Mouse (Mus musculus) large intestine, adult 2 months (tissue): ENCODE measurements around the gene Ctxn1. TPM values are rescaled to one million over a fixed set of nuclear protein-coding genes. Genes with fewer than 3 reads are reported as not detected.
A peak's percentile ranks its signal among the peaks of the same experiment; 100 is the strongest.

Experiments
- DNase-seq: peaks from one replicate; pipeline ENCODE4 v3.0.0-alpha.2; 2012; ENCODE audit warnings: low read depth, low spot score
- WGBS: fragments of 180-500 bp; shearing (Covaris S2); methylation state at CpG from one replicate; pipeline ENCODE4 v1.1.7; 2018; 5-methylcytosine and 5-hydroxymethylcytosine counted together
- polyA plus RNA-seq: library from polyadenylated mRNA; depleted of rRNA; stranded (reverse); fragments of >200 nt; gene quantifications from 2 replicates; pipeline ENCODE4 v1.2.3, GENCODE M21; 2012

Gene Ctxn1
- polyA plus RNA-seq, 1 experiment: 24.6 TPM

- 23% methylated on average over 8 of the region's 8 CpGs for WGBS
- DNase-seq: no peak
Observed at GRCm38 (mm10) chr8:4252116-4252760, 6.8 kb downstream of the Ctxn1 start.

GRCm38 (mm10) chr8:4250306-4250970 is 8.6 kb downstream of the Ctxn1 start:
- WGBS: 48% methylated on average over 26 of the region's 26 CpGs
- DNase-seq: no peak

- DNase-seq: no peak
- 56% methylated on average over 29 of the region's 29 CpGs for WGBS
Observed at GRCm38 (mm10) chr8:4249213-4249612, 9.9 kb downstream of the Ctxn1 start.

- WGBS: 82% methylated on average over 15 of the region's 15 CpGs
- no peak for DNase-seq
Observed at GRCm38 (mm10) chr8:4247951-4248540, 11.0 kb downstream of the Ctxn1 start, which contains the start of gene Tgfbr3l. Gene Tgfbr3l (plus strand): TSS chr8:4248214.

DNA sequence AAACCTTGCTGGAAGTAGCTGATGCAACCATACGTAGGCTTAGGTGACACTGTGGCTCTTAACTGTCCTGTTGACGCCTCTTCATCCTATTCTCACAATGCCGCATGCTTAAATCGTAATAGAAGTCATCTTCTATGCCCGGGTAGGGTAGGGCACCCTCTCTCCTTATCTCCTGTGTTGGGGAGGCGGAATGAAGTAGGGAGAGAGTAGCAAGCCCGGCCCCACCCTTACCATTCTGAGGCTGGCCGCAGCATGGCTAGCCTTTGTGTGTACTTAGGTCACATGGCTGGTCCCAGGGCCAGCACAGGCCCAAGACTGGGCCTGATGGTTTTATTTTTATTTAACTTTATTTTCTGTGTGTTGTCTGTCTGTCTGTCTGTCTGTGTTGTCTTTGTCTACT is 11.8 kb downstream of the Ctxn1 start:
- WGBS: 74% methylated on average over 8 of the region's 8 CpGs
- DNase-seq: no peak

DNA sequence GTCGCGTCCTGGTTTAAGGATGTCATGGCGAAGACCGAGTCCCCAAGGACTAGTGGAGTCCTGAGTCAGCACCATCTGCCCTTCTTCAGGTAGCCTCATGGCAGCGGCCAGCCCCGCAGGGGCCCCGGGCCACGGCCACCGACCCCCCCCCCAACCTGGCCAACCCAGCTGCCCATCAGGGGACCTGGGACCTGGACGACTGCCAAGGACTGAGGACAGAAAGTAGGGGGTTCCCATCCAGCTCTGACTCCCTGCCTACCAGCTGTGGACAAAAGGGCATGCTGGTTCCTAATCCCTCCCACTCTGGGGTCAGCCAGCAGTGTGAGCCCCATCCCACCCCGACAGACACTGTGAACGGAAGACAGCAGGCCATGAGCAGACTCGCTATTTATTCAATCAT is 13.3 kb downstream of the Ctxn1 start:
- no peak for DNase-seq
- WGBS: 88% methylated on average over 13 of the region's 13 CpGs

- DNase-seq: no peak
Observed at GRCm38 (mm10) chr8:4245061-4245460, 14.0 kb downstream of the Ctxn1 start.

GRCm38 (mm10) chr8:4239193-4239890 is 19.7 kb downstream of the Ctxn1 start:
- WGBS: 4% methylated on average over 19 of the region's 19 CpGs
- no peak for DNase-seq

More at GRCm38 (mm10) chr8:4245061-4245460, 14.0 kb downstream of the Ctxn1 start:
- WGBS: 95% methylated on average over 5 of the region's 5 CpGs

GRCm38 (mm10) chr8:4238434-4239192 is 20.5 kb downstream of the Ctxn1 start, which contains the start of the genes Map2k7 and Gm49320:
Gene Map2k7 (plus strand): TSS chr8:4238740.
Gene Gm49320 (plus strand): TSS chr8:4238865.
- DNase-seq: peak; percentile 92
- under 1% methylated on average over 62 of the region's 71 CpGs for WGBS

DNA sequence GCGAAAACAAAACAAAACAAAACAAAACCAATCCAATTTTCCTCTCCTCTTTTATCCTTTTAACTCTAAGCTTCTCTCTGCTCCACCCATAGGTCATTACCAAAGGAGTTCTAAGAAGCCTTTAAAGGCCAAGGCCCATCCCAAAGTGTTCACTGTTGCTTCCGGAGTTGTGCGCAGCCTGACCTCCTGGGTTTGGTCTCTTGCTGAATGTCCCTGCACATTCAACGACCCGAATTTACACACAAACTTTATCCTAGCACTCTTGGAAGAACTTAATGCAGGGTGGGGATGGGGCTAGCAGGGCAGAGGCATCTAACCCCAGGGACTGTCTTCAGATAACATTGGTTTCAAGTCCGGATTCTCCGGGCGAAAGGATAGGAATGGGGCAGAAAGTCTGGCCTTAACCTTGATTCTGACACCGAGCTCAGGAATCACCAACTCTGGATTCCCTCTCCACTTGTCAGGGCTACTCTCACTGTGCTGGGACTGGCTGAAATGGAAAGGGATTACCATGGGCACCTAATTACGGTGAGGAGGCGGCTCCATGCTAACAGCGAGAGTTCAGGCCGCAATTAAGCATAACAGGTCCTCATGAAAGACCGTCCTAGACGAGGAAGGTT is 21.1 kb downstream of the Ctxn1 start:
- 8% methylated on average over 15 of the region's 15 CpGs for WGBS
- peak; percentile 42 for DNase-seq

- 45% methylated on average over 10 of the region's 10 CpGs for WGBS
- no peak for DNase-seq
Observed at GRCm38 (mm10) chr8:4230612-4231351, 28.3 kb downstream of the Ctxn1 start.

DNA sequence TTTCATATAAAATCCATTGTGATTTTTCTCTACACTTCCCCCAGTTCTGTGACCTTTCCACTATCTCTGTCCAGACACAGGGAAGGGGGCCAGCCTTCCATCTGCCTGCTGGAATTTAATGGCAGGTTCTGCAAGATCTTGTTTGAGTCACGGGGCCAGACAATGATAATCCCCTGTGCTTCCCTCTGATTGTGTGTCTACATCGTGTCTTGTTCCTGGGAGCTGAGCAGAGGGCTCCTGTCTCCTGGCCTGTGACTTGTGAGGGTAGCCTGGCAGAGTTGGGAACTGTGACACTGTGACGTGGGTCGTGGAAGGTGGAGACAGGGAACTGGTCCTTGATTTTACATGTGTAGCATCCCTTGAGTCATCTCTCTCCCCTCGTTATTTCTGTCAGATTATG is 29.3 kb downstream of the Ctxn1 start:
- DNase-seq: no peak
- 85% methylated on average over 5 of the region's 5 CpGs for WGBS

DNA sequence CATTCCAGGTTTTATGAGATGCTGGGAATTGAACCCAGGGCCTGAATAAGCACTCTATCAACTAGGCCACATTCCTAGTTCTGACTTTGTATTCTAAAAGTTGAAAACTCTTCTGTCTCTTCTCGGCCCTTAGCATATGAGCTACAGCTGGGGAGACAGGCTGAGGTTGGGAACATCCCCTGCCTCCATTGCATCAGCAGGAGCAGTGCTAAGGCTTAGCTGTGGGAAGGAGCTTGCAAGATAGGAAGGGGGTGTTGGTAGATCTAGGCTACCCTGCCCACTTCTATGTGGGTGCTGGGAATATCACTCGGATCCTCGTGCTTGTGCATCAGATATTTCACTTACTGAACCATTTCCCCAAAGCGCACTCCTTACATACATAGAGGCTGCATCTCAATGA is 31.2 kb downstream of the Ctxn1 start:
- DNase-seq: no peak
- WGBS: 96% methylated on average over 4 of the region's 4 CpGs

- no peak for DNase-seq
- WGBS: 3% methylated on average over 33 of the region's 33 CpGs
Observed at GRCm38 (mm10) chr8:4226739-4227347, 32.2 kb downstream of the Ctxn1 start, which contains the start of gene Lrrc8e. Gene Lrrc8e (plus strand): TSS chr8:4226827.

- no peak for DNase-seq
- WGBS: 43% methylated on average over 4 of the region's 4 CpGs
Observed at GRCm38 (mm10) chr8:4226323-4226722, 32.8 kb downstream of the Ctxn1 start.

- no peak for DNase-seq
Observed at GRCm38 (mm10) chr8:4222059-4222458, 37.0 kb downstream of the Ctxn1 start.

- DNase-seq: no peak
- 80% methylated on average over 3 of the region's 3 CpGs for WGBS
Observed at GRCm38 (mm10) chr8:4219617-4220016, 39.5 kb downstream of the Ctxn1 start.
